Mouse (Mus musculus): ENCODE data around the gene Oat.

DNA sequence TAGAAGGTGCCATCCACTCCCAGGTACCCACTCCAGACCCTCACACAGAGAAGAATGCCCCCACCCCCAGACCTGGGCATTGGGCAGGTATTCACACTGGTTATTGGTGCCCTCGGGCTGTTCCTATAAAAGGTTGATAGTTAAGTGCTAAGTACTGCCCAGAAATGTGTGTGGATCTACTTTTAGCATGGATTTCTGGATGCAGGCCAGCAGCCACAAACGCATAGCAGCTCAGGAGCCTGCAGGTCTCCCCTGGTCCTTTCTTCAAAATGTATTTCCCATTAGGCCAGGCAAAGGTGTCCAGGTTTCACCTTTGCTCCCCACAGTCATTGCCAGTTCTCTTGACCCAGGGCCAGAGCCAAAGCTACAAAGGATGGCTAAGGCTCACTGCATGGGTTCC lies 67.1 kb downstream of the Oat start:
- TF ChIP-seq CTCF (IDR thresholded peaks at IDR 0.05) (no peak), EP300 (IDR thresholded peaks at IDR 0.05) (no peak)

All from lung, postnatal 0 days (tissue).